Mouse (Mus musculus) cerebellum, adult 18-20 months (tissue): Measurements from ENCODE around the gene Shank1.

Source experiments
- DNase-seq, 2 experiments: peaks; one replicate each; pipeline ENCODE4 v3.0.0; 2021

Gene Shank1

DNA sequence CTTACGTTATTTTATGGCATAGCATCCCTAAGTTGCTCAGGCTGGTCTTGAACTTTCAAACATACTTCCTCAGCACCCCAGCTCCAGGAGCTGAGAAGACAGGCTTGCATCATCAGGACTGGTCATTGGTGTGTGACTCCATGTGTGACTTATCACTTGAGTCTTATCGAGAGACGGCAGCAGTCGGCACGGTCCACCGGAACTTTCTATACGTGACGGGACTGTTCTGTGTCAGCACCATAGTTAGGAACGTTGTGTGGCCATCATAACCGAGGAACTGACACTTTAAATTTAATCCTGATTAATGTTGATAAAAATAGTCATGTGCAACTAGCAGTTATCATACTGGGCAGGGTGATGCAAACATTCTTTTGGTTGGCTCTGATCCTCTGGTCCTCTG lies 31.1 kb downstream of the Shank1 start:
- no peak for DNase-seq

DNA sequence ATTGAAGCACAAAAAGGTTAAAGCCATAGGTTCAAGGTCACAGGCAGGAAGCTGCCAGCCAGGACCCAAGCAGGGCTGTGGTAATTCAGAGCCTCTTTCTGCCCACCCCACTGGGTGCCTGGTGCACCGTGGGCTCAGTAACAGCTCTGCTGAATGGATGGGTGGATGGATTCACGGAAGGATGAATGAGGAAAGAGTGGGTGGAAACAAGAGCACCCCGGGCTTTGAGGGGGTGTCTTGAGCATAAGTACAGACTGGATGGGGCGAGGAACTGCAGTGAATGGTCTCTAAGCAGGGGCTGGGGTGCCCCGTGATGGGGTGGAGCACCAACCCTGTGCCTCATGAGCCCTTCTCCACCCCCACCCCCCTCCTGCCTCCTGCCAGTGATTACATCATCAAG lies 31.7 kb downstream of the Shank1 start:
- DNase-seq, result no peak

DNA sequence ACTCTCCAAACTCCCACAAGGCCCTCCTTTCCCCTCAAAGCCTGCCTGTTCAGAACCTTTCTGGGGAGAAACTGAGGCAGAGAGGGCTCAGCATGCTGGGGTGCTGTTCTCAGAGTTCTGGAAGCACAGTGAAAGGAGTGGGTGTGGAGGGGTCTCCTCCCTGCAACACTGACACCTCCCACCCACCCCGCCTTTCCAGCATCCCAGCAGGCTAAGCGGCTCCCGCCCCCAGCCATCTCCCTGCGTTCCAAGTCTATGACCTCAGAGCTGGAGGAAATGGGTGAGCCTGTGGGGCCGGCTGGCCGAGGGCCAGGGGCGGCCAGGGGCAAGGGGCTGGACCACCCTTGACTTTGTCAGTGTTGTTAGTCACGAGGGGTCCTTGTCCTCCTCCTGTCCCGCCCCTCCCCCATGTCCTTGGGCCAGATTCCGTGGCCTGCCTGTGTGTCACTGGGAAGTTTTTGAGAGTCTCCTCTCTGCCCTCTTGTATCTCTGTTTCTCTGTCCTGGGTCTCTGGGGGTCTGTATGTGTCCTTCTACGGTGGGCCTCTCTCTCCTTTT lies 33.5 kb downstream of the Shank1 start:
- DNase-seq, result no peak

DNA sequence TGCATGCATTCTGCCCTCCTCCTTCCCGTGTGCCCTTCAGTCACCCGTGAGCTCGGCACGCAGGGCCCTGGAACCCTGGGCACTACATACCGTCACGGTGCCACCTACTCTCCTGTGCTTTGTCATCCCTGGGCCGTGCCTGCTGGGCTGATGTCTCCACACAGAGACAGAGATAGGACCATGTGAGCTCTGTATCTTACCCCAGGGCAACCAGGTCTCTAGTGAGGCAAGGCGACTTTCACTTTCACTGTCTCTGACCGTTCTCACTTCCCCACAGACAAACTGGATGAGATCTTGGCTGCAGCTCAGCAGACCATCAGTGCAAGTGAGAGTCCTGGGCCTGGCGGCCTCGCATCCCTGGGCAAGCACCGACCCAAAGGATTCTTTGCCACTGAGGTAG lies 34.6 kb downstream of the Shank1 start:
- DNase-seq, result no peak

DNA sequence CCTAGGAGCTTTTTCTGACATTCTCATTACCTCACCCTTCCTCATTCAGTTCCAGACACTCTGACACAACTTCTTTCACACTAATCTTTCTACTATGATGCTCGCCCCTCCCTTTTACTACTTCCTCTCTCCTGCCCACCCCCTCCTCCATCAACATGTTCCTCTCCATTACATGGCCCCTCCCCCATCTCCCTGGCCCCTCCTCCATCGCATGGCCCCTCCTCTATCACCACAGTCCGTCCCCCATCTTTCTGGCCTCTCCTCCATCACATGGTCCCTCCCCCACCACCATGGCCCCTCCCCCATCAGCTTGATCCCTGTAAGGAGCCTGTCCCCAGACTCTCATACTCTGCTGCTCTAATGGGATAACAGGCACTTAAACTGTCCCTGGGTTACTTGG lies 39.0 kb downstream of the Shank1 start:
- no peak for DNase-seq

DNA sequence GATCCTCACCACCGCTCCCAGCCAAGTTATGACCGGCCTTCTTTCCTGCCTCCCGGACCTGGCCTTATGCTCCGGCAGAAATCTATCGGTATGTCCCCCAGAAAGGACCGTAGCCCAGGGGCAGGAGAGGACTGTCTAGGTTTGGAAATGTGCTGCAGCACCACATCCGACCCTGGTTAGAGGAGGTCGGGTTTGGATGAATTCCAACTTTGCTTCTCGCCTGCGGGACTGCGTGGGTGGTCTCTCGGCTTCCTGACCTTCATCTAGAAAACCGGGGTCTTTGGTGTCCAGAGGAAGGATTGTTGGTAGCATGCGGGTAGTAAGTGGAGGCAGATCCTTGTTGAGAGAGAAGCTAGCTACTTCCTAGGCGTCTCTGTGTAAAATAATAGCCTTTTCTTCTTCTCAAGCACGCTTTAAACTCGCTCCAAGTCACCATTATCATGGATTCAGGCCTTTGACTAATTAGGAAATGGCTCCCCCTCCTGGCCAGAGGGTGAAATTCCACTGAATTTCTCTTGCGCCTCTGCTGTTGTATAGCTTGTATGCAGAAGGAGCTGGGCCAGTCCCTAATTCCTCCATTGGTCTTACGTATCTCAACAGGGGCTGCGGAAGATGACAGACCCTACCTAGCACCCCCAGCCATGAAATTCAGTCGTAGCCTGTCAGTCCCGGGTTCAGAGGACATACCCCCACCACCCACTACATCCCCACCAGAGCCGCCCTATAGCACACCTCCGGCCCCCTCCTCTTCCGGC lies 41.1 kb downstream of the Shank1 start:
- peak; percentile 82 to 83 for DNase-seq

DNA sequence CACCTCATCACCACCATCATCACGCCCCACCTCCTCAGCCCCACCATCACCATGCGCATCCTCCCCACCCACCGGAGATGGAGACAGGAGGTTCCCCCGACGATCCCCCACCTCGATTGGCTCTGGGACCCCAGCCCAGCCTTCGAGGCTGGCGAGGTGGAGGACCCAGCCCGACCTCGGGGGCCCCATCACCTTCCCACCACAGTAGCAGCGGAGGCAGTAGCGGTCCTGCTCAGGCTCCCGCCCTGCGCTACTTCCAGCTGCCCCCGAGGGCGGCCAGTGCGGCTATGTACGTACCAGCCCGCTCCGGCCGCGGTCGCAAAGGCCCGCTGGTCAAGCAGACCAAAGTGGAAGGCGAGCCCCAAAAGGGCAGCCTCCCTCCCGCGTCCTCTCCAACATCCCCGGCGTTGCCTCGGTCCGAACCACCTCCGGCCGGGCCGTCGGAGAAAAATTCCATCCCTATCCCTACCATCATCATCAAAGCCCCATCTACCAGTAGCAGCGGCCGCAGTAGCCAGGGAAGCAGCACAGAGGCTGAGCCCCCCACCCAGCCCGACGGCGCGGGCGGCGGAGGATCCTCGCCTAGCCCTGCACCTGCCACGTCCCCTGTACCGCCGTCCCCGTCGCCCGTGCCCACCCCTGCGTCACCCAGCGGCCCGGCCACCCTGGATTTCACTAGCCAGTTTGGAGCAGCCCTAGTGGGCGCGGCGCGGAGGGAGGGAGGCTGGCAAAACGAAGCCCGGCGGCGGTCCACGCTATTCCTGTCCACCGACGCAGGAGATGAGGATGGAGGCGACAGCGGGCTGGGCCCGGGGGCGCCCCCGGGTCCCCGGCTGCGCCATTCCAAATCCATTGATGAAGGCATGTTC lies 42.1 kb downstream of the Shank1 start:
- DNase-seq, result peak in 1 of 2 experiments; percentile 40

DNA sequence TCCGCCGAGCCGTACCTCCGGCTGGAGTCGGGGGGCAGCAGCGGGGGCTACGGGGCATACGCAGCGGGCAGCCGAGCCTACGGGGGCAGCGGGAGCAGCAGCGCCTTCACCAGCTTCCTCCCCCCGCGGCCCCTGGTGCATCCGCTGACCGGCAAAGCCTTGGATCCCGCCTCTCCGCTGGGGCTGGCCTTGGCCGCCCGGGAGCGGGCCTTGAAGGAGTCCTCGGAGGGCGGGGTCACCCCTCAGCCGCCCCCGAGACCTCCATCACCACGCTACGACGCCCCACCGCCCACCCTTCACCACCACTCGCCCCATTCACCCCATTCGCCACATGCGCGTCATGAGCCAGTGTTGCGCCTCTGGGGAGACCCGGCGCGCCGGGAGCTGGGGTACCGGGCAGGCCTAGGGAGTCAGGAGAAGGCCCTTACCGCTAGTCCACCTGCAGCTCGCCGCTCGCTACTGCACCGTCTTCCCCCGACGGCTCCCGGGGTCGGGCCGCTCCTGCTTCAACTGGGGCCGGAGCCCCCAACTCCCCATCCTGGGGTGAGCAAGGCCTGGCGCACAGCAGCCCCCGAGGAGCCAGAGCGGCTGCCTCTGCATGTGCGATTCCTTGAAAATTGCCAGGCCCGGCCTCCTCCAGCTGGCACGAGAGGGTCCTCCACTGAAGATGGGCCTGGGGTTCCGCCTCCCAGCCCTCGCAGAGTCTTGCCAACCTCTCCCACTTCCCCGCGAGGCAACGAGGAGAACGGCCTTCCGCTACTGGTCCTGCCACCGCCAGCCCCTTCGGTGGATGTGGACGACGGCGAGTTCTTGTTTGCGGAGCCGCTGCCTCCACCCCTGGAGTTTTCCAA lies 42.9 kb downstream of the Shank1 start:
- DNase-seq, result no peak

DNA sequence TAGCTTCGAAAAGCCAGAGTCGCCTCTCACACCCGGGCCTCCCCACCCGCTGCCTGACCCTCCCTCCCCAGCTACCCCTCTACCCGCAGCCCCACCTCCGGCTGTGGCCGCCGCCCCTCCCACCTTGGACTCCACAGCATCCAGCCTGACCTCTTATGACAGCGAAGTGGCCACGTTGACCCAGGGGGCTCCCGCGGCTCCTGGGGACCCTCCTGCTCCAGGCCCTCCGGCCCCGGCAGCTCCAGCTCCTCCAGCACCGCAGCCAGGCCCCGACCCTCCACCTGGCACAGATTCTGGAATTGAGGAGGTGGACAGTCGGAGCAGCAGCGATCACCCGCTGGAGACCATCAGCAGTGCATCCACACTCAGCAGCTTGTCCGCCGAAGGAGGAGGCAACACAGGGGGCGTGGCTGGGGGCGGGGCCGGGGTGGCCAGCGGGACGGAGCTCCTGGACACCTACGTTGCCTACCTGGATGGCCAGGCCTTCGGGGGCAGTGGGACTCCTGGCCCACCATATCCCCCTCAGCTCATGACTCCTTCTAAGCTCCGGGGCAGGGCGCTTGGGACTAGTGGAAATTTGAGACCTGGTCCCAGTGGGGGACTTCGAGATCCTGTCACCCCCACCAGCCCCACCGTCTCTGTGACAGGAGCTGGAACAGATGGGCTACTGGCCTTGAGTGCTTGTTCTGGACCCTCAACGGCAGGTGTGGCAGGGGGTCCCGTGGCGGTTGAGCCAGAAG lies 43.7 kb downstream of the Shank1 start:
- no peak for DNase-seq

DNA sequence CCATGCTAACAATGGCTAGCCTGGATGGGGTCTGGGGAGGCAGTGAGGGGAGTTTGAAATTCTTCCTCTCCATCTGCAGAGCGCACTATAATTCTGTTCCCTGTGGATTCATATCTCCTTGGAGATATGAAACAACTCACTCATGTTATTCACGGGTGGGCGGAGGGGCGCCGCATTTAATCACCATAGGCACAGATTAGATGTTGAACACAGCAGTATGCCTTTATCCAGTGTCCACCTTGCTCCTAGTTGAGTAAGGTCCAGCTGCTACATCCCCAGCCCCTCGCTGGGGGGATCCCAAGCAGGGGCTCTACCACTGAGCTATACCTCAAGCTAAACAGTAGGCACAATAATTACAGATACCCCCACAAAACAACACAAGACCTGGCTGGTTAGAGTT lies 45.4 kb downstream of the Shank1 start:
- DNase-seq, result no peak

DNA sequence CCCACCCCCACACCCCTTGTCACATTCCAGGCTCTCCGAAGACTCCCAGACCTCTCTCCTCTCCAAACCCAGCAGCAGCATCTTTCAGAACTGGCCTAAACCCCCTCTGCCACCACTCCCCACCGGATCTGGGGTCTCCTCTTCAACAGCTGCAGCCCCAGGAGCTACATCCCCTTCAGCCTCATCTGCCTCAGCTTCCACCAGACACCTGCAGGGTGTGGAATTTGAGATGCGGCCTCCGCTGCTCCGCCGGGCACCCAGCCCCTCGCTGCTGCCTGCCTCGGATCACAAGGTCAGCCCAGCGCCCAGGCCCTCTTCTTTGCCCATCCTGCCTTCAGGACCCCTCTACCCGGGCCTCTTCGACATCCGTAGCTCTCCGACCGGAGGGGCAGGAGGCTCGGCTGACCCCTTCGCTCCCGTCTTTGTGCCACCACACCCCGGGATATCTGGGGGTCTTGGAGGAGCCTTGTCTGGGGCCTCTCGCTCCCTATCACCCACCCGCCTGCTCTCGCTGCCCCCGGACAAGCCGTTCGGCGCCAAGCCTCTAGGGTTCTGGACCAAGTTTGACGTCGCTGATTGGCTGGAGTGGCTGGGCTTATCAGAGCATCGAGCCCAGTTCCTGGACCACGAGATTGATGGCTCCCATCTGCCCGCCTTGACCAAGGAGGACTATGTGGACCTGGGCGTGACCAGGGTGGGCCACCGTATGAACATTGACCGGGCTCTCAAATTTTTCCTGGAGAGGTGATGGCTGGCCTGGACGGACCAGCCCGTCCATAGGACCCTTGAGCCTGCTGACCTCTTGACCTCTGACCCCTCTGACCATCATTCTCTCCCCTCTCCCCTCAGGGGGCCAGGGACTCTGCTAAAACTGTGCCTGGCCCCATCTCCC lies 46.8 kb downstream of the Shank1 start:
- DNase-seq, result no peak

DNA sequence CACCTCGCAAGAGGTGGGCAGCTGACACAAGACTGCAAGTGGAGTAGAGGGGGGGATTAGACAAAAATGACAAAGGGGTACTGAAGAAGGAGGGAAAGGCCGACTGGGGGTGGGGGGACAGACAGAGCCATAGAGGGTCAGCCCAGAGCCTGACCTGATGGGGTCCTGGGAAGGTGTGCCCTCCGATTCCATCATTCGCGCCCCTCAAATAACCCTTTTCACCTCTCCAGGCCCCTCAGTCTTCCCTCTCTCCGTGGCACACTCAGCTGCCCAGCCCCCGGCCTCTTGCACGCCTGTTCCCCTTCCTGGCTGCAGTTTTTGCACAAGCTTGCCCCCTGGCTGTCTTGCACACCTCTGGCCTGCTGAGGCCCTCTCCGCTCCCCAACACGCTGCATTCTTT lies 47.5 kb downstream of the Shank1 start:
- no peak for DNase-seq

DNA sequence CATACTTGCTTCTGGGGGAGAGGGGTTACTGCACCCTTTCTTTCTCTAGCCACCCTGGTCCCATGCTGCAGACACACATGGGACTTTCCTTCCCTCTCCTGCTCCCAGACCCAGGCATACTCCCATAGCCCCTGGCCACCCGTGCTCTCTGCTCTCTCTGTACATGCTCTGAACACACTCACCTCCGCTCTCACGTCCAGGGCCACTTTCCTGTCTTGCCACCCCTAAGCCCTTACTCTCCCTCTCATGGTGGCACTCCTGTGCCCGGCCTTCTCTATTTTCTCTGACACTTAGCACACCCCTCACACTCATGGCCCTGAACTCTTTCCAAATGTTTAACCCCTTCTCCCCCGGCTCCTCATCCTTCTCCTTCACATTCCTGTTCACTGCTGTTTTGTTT lies 48.0 kb downstream of the Shank1 start:
- DNase-seq, result no peak

DNA sequence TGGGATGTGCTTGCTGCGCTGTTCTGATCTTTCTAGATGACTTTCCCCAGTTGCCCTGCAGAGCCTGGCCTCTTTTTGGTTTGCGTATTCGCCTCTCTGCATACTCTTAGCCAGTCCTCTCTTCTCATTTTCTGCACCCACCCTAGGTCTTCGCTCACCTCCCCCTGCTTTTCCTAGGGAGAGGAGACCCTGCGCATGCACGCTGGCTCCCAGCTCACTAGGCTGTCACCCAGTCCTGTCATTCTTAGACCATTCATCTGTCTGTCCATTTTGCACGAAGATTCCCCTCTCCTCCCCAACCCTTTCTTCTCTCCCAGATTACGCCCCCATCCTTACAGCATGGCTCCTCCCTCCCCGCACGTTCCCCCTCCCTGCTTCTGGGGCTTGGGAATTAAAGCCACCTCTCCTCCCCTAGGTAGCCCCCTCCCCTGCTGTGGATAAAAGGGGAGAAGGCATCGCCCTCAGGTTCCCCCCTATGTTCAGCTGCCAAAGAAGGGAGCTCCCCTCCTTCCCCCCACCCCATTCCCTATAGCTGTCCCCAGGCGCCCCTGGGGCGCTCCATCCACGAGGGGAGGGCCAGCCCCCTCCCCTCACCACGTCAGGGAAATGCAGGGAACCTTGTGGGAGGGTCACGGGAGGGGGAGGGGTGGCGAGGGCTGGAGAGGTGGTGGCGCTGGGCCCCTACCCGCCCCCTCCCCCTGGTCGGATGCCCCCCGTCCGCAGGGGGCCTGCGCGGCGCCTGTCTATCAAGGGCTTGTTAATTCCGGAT lies 49.0 kb downstream of the Shank1 start:
- DNase-seq, result peak; percentile 52

DNA sequence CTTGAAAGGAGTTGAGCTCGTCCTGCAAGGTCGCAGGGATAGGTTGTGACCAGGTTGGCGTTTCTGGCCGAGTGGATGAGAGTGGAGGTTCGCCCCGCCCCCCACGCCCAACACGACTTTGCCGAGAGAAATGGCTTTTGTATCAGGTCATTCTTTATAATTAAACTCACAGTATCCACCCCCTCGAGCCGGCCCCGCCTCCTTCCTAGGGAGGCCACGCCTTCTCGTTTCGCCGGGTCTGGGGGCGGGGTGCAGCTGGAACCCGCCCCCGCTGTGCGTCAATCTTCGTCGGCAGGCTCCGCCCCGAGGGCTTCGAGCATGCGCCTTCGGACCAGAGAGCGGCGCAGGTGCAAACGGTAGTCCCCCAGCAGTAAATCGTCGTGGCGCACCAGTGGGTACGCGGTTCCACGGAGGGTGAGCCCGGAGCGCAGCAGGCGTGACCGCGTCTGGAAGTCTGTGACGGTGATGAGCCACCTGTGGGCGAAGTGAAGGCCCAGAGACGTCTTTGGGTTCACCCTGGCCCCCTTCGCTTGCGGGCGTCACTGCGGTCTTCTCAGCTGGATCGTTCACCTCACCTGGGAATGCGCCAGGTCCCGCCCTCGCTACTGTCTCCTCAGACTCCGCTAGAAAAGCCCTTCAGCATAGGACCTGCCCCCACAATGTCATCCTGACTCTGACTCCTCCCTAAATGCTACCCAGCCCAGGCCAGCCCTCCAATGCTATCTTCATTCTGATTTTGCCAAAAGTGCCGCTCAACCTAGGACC lies 50.0 kb downstream of the Shank1 start:
- DNase-seq, result peak; percentile 96 to 98

DNA sequence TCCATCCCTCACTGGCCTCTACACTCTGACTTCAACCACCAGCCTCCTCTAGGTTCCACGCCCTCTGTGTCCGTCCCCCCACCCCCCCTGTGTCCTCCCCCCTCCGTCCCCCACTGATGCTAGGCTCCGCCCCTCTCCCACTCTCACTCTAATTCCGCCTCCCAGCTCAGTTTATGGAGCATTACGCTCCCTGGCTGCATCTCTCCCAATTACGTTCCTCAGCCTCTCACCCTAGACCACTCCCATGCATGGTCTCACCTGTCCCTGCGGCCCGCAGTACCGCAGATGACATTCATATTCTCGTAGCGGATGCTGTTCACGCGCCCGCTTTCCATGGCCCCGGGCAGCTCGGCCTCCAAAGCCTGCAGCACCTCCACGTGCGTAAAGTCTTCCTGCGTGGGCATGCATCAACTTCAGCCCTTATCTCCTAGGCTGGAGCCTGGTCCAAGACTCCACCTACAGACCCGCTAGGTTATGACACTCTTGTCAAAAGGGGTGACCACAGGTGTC lies 50.8 kb downstream of the Shank1 start:
- peak; percentile 64 to 69 for DNase-seq

DNA sequence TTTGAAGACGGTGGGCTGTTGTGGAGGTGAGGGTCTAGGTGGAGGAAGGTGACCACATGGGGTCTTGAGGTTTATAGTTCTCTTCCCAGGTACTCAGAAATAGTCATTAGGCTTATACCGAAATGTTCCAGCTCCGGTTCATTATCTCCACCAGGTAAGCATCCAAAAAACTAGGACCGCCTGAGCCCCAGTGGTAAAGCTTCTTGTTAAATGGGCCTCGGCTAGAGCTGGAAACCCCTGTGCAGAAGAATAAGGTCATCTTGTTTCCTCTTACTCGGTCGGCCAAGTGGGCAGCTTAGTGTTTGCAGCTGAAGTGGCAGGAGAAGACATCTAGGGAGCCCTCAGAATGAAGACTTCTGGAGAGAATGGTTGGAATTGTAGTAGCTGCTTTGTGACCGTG lies 62.6 kb downstream of the Shank1 start:
- DNase-seq, result no peak

DNA sequence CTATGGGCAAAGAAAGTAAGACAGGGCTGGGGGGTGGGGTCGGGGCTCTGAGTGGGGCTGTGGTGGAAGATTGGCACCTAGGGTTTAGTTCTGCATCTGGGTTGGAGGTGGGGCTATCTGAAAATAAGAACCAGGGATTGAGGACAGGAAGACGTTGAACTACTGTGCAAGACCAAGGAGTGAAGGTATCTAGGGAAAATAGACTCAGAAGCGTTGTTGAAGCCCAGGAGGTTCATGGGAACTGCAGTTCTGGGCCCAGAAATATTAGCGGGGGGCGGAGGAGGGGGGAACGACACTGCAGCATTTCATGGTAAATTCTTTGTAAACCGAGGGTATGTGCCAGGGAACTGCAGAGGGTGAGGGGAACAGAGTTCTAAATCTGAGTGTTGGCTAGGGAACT lies 63.4 kb downstream of the Shank1 start:
- no peak for DNase-seq

DNA sequence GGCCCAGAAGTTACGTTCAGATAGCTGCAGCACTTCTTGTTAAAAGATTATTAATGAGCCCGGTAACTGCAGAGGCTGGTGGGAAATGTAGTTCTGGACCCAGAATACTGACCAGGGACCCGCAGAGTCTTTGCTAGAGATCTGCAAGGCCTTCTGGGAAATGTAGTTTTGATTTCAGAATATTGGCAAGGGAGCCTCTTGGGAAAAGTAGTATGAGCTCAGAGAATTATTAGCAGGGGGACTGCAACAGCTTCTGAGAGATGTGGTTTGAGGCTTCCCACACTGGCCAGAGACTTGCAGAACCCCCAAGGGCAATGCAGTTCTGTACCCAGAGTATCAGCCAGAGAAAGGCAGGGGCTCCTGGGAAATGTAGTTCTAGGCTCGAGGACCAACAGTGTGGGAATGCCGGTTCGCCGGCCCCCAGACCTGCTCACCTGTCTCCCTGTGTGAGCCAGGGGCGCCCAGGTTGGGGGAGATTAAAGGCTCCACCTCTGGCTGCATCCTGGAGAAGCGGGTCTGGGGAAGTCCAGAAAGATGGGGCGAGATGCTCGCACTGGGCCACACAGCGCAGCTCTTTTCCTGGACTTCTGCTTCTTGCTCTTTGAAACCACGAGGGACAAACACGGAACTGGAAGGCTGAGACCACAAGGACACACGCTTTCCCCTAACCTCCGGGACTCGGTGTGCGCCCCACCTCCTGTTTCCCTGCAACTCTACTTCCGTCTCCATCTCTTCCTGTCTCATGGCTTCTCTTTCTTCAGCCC lies 64.0 kb downstream of the Shank1 start:
- DNase-seq, result peak; percentile 83 to 95
